Mouse (Mus musculus): ENCODE measurements at regions not wholly inside any gene's neighbourhood (a gene's known extent, or its start where the extent isn't known, plus 50 kb on each side); places are given as distances from the start of the nearest gene placed in this dataset.

DNA sequence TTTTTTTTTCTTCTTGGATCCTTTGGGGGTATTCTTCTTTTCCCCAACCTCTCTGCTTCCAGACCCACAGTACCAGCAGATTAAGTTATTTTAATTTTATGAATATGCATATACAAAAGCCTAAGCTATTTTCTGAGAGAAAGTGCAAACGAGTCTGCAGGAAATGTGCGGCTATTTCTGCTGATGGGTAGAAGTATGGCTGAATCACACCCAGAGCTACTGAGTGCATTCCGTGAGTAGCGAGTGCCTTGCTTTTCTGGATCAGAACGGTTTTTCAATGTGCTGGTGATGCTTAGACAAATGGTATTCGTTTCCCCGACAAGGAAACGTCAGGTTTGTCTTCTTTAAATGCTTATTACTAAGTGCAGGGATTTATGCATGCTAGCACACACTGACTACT is 186.5 kb upstream of the Suclg2 start:
- no peak for ATAC-seq (replicated peaks; ENCODE audit: insufficient number of reproducible peaks, low FRiP score, low TSS enrichment)
- 82% methylated on average over 8 of the region's 8 CpGs for WGBS (ENCODE audit: insufficient replicate concordance)
- no peaks in the 10 kb centered on the region for H3K36me3 ChIP-seq (ENCODE audit: control insufficient read depth, insufficient read depth, low read length)
- H3K4me1 ChIP-seq (ENCODE audit: control insufficient read depth, insufficient read depth, low read length) = no peaks in the 10 kb centered on the region
- no peak overlapping the region for H3K9ac ChIP-seq (ENCODE audit: low read depth, low read length)
- H3K27me3 ChIP-seq (ENCODE audit: control insufficient read depth, insufficient read depth, low read length) = no peaks in the 10 kb centered on the region
- H3K4me2 ChIP-seq = no peak overlapping the region
- no peak overlapping the region for H3K4me3 ChIP-seq (ENCODE audit: low read depth, low read length)
- no peaks in the 10 kb centered on the region for H3K9me3 ChIP-seq (replicated peaks; ENCODE audit: control insufficient read depth, low read length)
- H3K27ac ChIP-seq (ENCODE audit: low read depth, low read length) = no peak overlapping the region

DNA sequence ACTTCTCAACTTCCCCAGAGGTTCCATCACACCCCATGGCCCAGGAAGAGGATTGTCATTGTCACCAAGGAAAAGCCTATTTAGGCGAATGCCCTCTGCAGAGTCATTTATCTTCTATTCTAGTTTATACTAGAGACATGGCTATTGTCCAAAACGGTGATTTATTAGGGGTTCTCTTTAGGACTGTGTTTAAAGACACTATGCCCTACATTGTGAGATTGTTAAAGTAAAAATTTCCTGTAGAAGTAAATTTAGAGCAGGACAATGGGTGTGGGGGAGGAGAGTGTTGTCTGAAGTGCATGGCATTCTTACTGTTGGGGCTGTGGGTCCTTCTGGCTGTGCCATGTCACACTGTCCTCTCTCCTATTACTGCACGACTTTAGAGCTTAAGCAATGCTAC is 191.2 kb upstream of the Fam19a1 start:
- no peaks in the 10 kb centered on the region for H3K9me3 ChIP-seq (replicated peaks; ENCODE audit: control insufficient read depth, low read length)
- WGBS (ENCODE audit: insufficient replicate concordance) = 62% methylated on average over 3 of the region's 3 CpGs
- no peaks in the 10 kb centered on the region for H3K27me3 ChIP-seq (ENCODE audit: control insufficient read depth, insufficient read depth, low read length)
- no peak overlapping the region for H3K4me2 ChIP-seq
- H3K4me1 ChIP-seq (ENCODE audit: control insufficient read depth, insufficient read depth, low read length) = no peaks in the 10 kb centered on the region
- H3K9ac ChIP-seq (ENCODE audit: low read depth, low read length) = no peak overlapping the region
- no peak for ATAC-seq (replicated peaks; ENCODE audit: insufficient number of reproducible peaks, low FRiP score, low TSS enrichment)
- no peak overlapping the region for H3K27ac ChIP-seq (ENCODE audit: low read depth, low read length)
- no peaks in the 10 kb centered on the region for H3K36me3 ChIP-seq (ENCODE audit: control insufficient read depth, insufficient read depth, low read length)
- no peak overlapping the region for H3K4me3 ChIP-seq (ENCODE audit: low read depth, low read length)

- H3K4me2 ChIP-seq = no peak overlapping the region
- H3K27ac ChIP-seq (ENCODE audit: low read depth, low read length) = no peak overlapping the region
- H3K36me3 ChIP-seq (ENCODE audit: control insufficient read depth, insufficient read depth, low read length) = no peaks in the 10 kb centered on the region
- no peaks in the 10 kb centered on the region for H3K9me3 ChIP-seq (replicated peaks; ENCODE audit: control insufficient read depth, low read length)
- no peaks in the 10 kb centered on the region for H3K27me3 ChIP-seq (ENCODE audit: control insufficient read depth, insufficient read depth, low read length)
- 59% methylated on average over 1 of the region's 1 CpGs for WGBS (ENCODE audit: insufficient replicate concordance)
- no peak overlapping the region for H3K9ac ChIP-seq (ENCODE audit: low read depth, low read length)
- ATAC-seq (replicated peaks; ENCODE audit: insufficient number of reproducible peaks, low FRiP score, low TSS enrichment) = no peak
- no peak overlapping the region for H3K4me3 ChIP-seq (ENCODE audit: low read depth, low read length)
- no peaks in the 10 kb centered on the region for H3K4me1 ChIP-seq (ENCODE audit: control insufficient read depth, insufficient read depth, low read length)
Measured at GRCm38 (mm10) chr6:95934561-95934960, 178.4 kb upstream of the Fam19a1 start.

DNA sequence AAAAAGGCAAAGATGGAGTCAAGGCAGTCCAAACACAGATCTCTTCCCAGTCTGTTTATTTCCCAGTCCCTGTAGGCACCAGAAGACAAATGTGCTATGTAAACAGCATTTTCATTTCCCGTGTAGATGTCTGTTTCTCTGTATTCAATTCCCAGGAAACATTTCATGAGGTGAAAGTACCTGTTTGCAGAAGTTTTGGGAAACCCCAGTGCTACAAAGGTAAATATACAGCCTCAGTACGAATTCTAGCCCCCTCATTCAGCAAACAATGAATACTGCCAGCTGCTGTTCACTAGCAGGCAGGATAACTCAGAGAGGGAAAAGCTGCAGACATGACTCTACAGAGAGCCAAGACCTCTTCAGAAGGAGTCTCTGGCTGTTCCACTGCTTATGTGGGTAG is 176.4 kb upstream of the Fam19a1 start:
- WGBS (ENCODE audit: insufficient replicate concordance) = 64% methylated on average over 2 of the region's 2 CpGs
- no peaks in the 10 kb centered on the region for H3K4me1 ChIP-seq (ENCODE audit: control insufficient read depth, insufficient read depth, low read length)
- no peaks in the 10 kb centered on the region for H3K9me3 ChIP-seq (replicated peaks; ENCODE audit: control insufficient read depth, low read length)
- no peaks in the 10 kb centered on the region for H3K27me3 ChIP-seq (ENCODE audit: control insufficient read depth, insufficient read depth, low read length)
- no peak overlapping the region for H3K4me3 ChIP-seq (ENCODE audit: low read depth, low read length)
- H3K9ac ChIP-seq (ENCODE audit: low read depth, low read length) = no peak overlapping the region
- no peak for ATAC-seq (replicated peaks; ENCODE audit: insufficient number of reproducible peaks, low FRiP score, low TSS enrichment)
- no peak overlapping the region for H3K4me2 ChIP-seq
- no peak overlapping the region for H3K27ac ChIP-seq (ENCODE audit: low read depth, low read length)
- H3K36me3 ChIP-seq (ENCODE audit: control insufficient read depth, insufficient read depth, low read length) = no peaks in the 10 kb centered on the region

- 51% methylated on average over 4 of the region's 4 CpGs for WGBS (ENCODE audit: insufficient replicate concordance)
- no peak overlapping the region for H3K9ac ChIP-seq (ENCODE audit: low read depth, low read length)
Measured at GRCm38 (mm10) chr6:95939052-95939451, 173.9 kb upstream of the Fam19a1 start.

DNA sequence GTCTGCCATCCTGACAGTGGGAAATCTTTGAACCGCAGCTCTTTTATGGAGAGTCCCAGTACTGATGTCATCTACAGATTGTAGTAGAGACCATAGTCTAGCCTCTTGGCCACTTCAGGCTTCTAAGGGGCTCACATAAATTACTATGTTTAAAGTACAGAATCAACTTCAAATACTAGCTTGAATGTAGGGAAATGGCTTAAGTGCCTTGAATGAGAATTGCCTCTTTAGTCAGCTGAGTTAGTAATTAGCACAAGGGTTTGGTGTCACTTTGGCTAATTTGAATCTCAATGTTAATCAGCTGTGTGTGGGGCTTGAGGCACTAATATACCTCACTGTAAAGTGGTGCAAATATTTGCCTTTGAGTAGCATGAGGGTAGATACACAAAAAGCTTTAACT is 152.2 kb upstream of the Fam19a1 start:
- Histone ChIP-seq H3K27ac (ENCODE audit: low read depth, low read length) (no peak overlapping the region), H3K4me2 (no peak overlapping the region), H3K9me3 (replicated peaks; ENCODE audit: control insufficient read depth, low read length) (no peaks in the 10 kb centered on the region), H3K4me1 (ENCODE audit: control insufficient read depth, insufficient read depth, low read length) (no peaks in the 10 kb centered on the region), H3K4me3 (ENCODE audit: low read depth, low read length) (no peak overlapping the region), H3K27me3 (ENCODE audit: control insufficient read depth, insufficient read depth, low read length) (no peaks in the 10 kb centered on the region), H3K9ac (ENCODE audit: low read depth, low read length) (no peak overlapping the region), H3K36me3 (ENCODE audit: control insufficient read depth, insufficient read depth, low read length) (no peaks in the 10 kb centered on the region)
- ATAC-seq (replicated peaks; ENCODE audit: insufficient number of reproducible peaks, low FRiP score, low TSS enrichment) = no peak
- WGBS (ENCODE audit: insufficient replicate concordance) = 81% methylated on average over 1 of the region's 1 CpGs

More at GRCm38 (mm10) chr6:95939052-95939451, 173.9 kb upstream of the Fam19a1 start:
- no peak overlapping the region for H3K27ac ChIP-seq (ENCODE audit: low read depth, low read length)
- no peak for ATAC-seq (replicated peaks; ENCODE audit: insufficient number of reproducible peaks, low FRiP score, low TSS enrichment)
- no peaks in the 10 kb centered on the region for H3K4me1 ChIP-seq (ENCODE audit: control insufficient read depth, insufficient read depth, low read length)
- H3K4me3 ChIP-seq (ENCODE audit: low read depth, low read length) = no peak overlapping the region
- no peak overlapping the region for H3K4me2 ChIP-seq
- H3K36me3 ChIP-seq (ENCODE audit: control insufficient read depth, insufficient read depth, low read length) = no peaks in the 10 kb centered on the region
- no peaks in the 10 kb centered on the region for H3K27me3 ChIP-seq (ENCODE audit: control insufficient read depth, insufficient read depth, low read length)
- H3K9me3 ChIP-seq (replicated peaks; ENCODE audit: control insufficient read depth, low read length) = no peaks in the 10 kb centered on the region

DNA sequence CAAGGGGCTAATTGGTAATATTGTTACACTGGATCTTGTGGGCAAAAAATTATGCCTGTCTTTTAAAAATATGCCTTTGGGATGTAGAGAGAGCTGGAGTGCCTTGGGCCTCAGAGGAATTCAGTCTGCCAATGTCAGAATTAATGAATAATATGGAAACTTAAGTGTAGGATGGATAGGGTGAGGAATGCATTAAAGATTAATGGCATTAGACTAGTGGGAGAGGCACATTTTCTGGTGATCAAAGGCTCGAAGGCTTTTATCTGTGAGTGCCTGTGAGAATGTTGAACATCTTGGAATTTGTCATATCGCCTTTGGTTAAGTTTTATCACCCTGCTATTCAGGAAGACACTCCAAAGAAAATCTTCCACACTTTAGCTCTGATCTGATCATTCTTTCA is 146.7 kb upstream of the Fam19a1 start:
- Histone ChIP-seq H3K9me3 (replicated peaks; ENCODE audit: control insufficient read depth, low read length) (no peaks in the 10 kb centered on the region), H3K4me1 (ENCODE audit: control insufficient read depth, insufficient read depth, low read length) (no peaks in the 10 kb centered on the region), H3K36me3 (ENCODE audit: control insufficient read depth, insufficient read depth, low read length) (no peaks in the 10 kb centered on the region), H3K4me3 (ENCODE audit: low read depth, low read length) (no peak overlapping the region), H3K27me3 (ENCODE audit: control insufficient read depth, insufficient read depth, low read length) (no peaks in the 10 kb centered on the region), H3K9ac (ENCODE audit: low read depth, low read length) (no peak overlapping the region), H3K4me2 (no peak overlapping the region), H3K27ac (ENCODE audit: low read depth, low read length) (no peak overlapping the region)
- 22% methylated on average over 2 of the region's 2 CpGs for WGBS (ENCODE audit: insufficient replicate concordance)
- ATAC-seq (replicated peaks; ENCODE audit: insufficient number of reproducible peaks, low FRiP score, low TSS enrichment) = no peak

- Histone ChIP-seq H3K9me3 (replicated peaks; ENCODE audit: control insufficient read depth, low read length) (no peaks in the 10 kb centered on the region), H3K9ac (ENCODE audit: low read depth, low read length) (no peak overlapping the region), H3K4me1 (ENCODE audit: control insufficient read depth, insufficient read depth, low read length) (no peaks in the 10 kb centered on the region), H3K4me3 (ENCODE audit: low read depth, low read length) (no peak overlapping the region), H3K4me2 (no peak overlapping the region), H3K36me3 (ENCODE audit: control insufficient read depth, insufficient read depth, low read length) (no peaks in the 10 kb centered on the region), H3K27me3 (ENCODE audit: control insufficient read depth, insufficient read depth, low read length) (no peaks in the 10 kb centered on the region), H3K27ac (ENCODE audit: low read depth, low read length) (no peak overlapping the region)
- WGBS (ENCODE audit: insufficient replicate concordance) = 90% methylated on average over 2 of the region's 2 CpGs
- no peak for ATAC-seq (replicated peaks; ENCODE audit: insufficient number of reproducible peaks, low FRiP score, low TSS enrichment)
Measured at GRCm38 (mm10) chr6:95975994-95976393, 137.0 kb upstream of the Fam19a1 start.

GRCm38 (mm10) chr6:95997037-95997436 is 115.9 kb upstream of the Fam19a1 start:
- Histone ChIP-seq H3K9me3 (replicated peaks; ENCODE audit: control insufficient read depth, low read length) (no peaks in the 10 kb centered on the region), H3K4me3 (ENCODE audit: low read depth, low read length) (no peak overlapping the region), H3K4me1 (ENCODE audit: control insufficient read depth, insufficient read depth, low read length) (no peaks in the 10 kb centered on the region), H3K36me3 (ENCODE audit: control insufficient read depth, insufficient read depth, low read length) (no peaks in the 10 kb centered on the region), H3K4me2 (no peak overlapping the region), H3K27ac (ENCODE audit: low read depth, low read length) (no peak overlapping the region), H3K27me3 (ENCODE audit: control insufficient read depth, insufficient read depth, low read length) (no peaks in the 10 kb centered on the region), H3K9ac (ENCODE audit: low read depth, low read length) (no peak overlapping the region)
- WGBS (ENCODE audit: insufficient replicate concordance) = 75% methylated on average over 2 of the region's 2 CpGs
- ATAC-seq (replicated peaks; ENCODE audit: insufficient number of reproducible peaks, low FRiP score, low TSS enrichment) = no peak

All from heart, embryonic 11.5 days (tissue).